Mouse (Mus musculus): ENCODE measurements around the gene Prss43.

Gene Prss43

GRCm38 (mm10) chr9:110873681-110874659 is 47.5 kb downstream of the Prss43 start:
- no peak for TF ChIP-seq GATA4 (IDR thresholded peaks at IDR 0.05; ENCODE audit: insufficient replicate concordance, low read length)

- TF ChIP-seq GATA4 (IDR thresholded peaks at IDR 0.05; ENCODE audit: insufficient replicate concordance, low read length), result no peak
Observed at GRCm38 (mm10) chr9:110874660-110875191, 48.2 kb downstream of the Prss43 start.

GRCm38 (mm10) chr9:110875288-110875695 is 48.8 kb downstream of the Prss43 start:
- peak; percentile 31; the same call in 1 of the 2 replicates for TF ChIP-seq GATA4 (IDR thresholded peaks at IDR 0.05; ENCODE audit: insufficient replicate concordance, low read length)

- TF ChIP-seq GATA4 (IDR thresholded peaks at IDR 0.05; ENCODE audit: insufficient replicate concordance, low read length), result no peak
Observed at GRCm38 (mm10) chr9:110877353-110877752, 50.9 kb downstream of the Prss43 start.

GRCm38 (mm10) chr9:110877888-110878287 is 51.4 kb downstream of the Prss43 start:
- peak; percentile 34; the same call in 1 of the 2 replicates for TF ChIP-seq GATA4 (IDR thresholded peaks at IDR 0.05; ENCODE audit: insufficient replicate concordance, low read length)

GRCm38 (mm10) chr9:110879191-110879920 is 52.9 kb downstream of the Prss43 start, which contains the start of gene Als2cl:
Als2cl (plus strand) TSS chr9:110879870.
- TF ChIP-seq GATA4 (IDR thresholded peaks at IDR 0.05; ENCODE audit: insufficient replicate concordance, low read length), result no peak

- peak; percentile 11; the same call in 1 of the 2 replicates for TF ChIP-seq GATA4 (IDR thresholded peaks at IDR 0.05; ENCODE audit: insufficient replicate concordance, low read length)
Observed at GRCm38 (mm10) chr9:110879998-110880561, 53.6 kb downstream of the Prss43 start, which contains the start of gene Tmie. Tmie (minus strand) TSS chr9:110880113.

- no peak for TF ChIP-seq GATA4 (IDR thresholded peaks at IDR 0.05; ENCODE audit: insufficient replicate concordance, low read length)
Observed at GRCm38 (mm10) chr9:110880772-110881171, 54.3 kb downstream of the Prss43 start.

Measured in liver, adult (tissue).